Mouse (Mus musculus) intestine, postnatal 0 days (tissue): ENCODE data around the gene Atp8a2. TPM values are rescaled to one million over a fixed set of nuclear protein-coding genes. Genes with fewer than 3 reads are reported as not detected.
"Not testable (repeated sequence)": the region's sequence is repeated elsewhere in the genome, so short reads cannot be mapped to it uniquely, and the experiment has no call there.

Experiments used
- ATAC-seq: fragments of 200-750 bp; cut with Nextera tagmentation; 2 replicates; pipeline ENCODE4 v1.8.0; 2017; ENCODE audit warnings: mild to moderate bottlenecking, moderate TSS enrichment, moderate library complexity
- H3K27ac ChIP-seq: fragments of 300-500 bp; sonication (generic); 2 replicates; pipeline ENCODE4 v1.5.1; 2014; ENCODE audit warnings: mild to moderate bottlenecking, low read depth, low read length, moderate library complexity
- H3K27me3 ChIP-seq: fragments of 300-500 bp; sonication (generic); replicated peaks from 2 replicates; pipeline ENCODE4 v1.6.1; 2014; ENCODE audit warnings: low read length, mixed read lengths; ENCODE audit not compliant: control insufficient read depth, insufficient read depth
- H3K36me3 ChIP-seq: fragments of 300-500 bp; sonication (generic); 2 replicates; pipeline ENCODE4 v1.6.1; 2014; ENCODE audit warnings: mild to moderate bottlenecking, moderate library complexity; ENCODE audit not compliant: control insufficient read depth, insufficient read depth
- H3K4me1 ChIP-seq: fragments of 300-500 bp; sonication (generic); replicated peaks from 2 replicates; pipeline ENCODE4 v1.6.1; 2014; ENCODE audit warnings: antibody characterized with exemption, low read length, mixed read lengths; ENCODE audit not compliant: control insufficient read depth, insufficient read depth
- H3K4me2 ChIP-seq: fragments of 300-500 bp; sonication (generic); replicated peaks from 2 replicates; pipeline ENCODE4 v1.6.1; 2014; ENCODE audit warnings: low read depth, mild to moderate bottlenecking, moderate library complexity
- H3K4me3 ChIP-seq: fragments of 300-500 bp; sonication (generic); 2 replicates; pipeline ENCODE4 v1.5.1; 2014; ENCODE audit warnings: low read depth, low read length
- H3K9ac ChIP-seq: fragments of 300-500 bp; sonication (generic); 2 replicates; pipeline ENCODE4 v1.6.1; 2014; ENCODE audit warnings: mild to moderate bottlenecking, low read depth, low read length
- H3K9me3 ChIP-seq: fragments of 300-500 bp; sonication (generic); 2 replicates; pipeline ENCODE4 v1.6.1; 2016; ENCODE audit warnings: mixed run types; ENCODE audit not compliant: control insufficient read depth
- CTCF ChIP-seq: sonication (generic); IDR thresholded peaks from 2 replicates; pipeline ENCODE4 v1.5.1; 2016; ENCODE audit warnings: low read depth, mild to moderate bottlenecking, control low read depth, antibody characterized with exemption, moderate library complexity
- WGBS: fragments of 180-500 bp; shearing (Covaris S2); extraction: QIAGEN DNeasy Blood & Tissue Kit; methylation state at CpG from one replicate; pipeline ENCODE4 v1.1.7; 2014; 5-methylcytosine and 5-hydroxymethylcytosine counted together
- polyA plus RNA-seq: library from polyadenylated mRNA; unstranded; fragments of >200 nt; fragmentation: Nextera tagmentation; extraction: Ambion mirVana; gene quantifications from 2 replicates; pipeline ENCODE4 v1.2.1, GENCODE M21; 2015

Atp8a2 gene
- polyA plus RNA-seq, 1 experiment from 2014 or later, result 5.1 TPM

- ATAC-seq, result no peak
- Histone ChIP-seq H3K27ac (no peak overlapping the region), H3K36me3 (no peaks in the 10 kb centered on the region), H3K4me1 (no peaks in the 10 kb centered on the region), H3K9ac (no peak overlapping the region), H3K4me3 (no peak overlapping the region), H3K27me3 (no peaks in the 10 kb centered on the region), H3K9me3 (no peaks in the 10 kb centered on the region), H3K4me2 (no peak overlapping the region)
- 66% methylated on average over 3 of the region's 3 CpGs for WGBS
- TF ChIP-seq CTCF, result no peak
Measured at GRCm38 (mm10) chr14:59820115-59820419, 376.9 kb downstream of the Atp8a2 start.

- no peaks in the 10 kb centered on the region for H3K36me3 ChIP-seq
- H3K9me3 ChIP-seq, result no peaks in the 10 kb centered on the region
- H3K4me3 ChIP-seq, result no peak overlapping the region
- no peaks in the 10 kb centered on the region for H3K27me3 ChIP-seq
- no peak for ATAC-seq
- H3K9ac ChIP-seq, result no peak overlapping the region
- no peak overlapping the region for H3K27ac ChIP-seq
- no peaks in the 10 kb centered on the region for H3K4me1 ChIP-seq
- 55% methylated on average over 5 of the region's 5 CpGs for WGBS
- TF ChIP-seq CTCF, result no peak
- H3K4me2 ChIP-seq, result no peak overlapping the region
Measured at GRCm38 (mm10) chr14:59819215-59820114, 377.5 kb downstream of the Atp8a2 start.

- WGBS, result 93% methylated on average over 2 of the region's 2 CpGs
- peak; percentile 58 for ATAC-seq
Measured at GRCm38 (mm10) chr14:59810316-59810715, 386.7 kb downstream of the Atp8a2 start.

GRCm38 (mm10) chr14:59809790-59810189 is 387.2 kb downstream of the Atp8a2 start:
- no peak for TF ChIP-seq CTCF
- ATAC-seq, result no peak

More at GRCm38 (mm10) chr14:59810316-59810715, 386.7 kb downstream of the Atp8a2 start:
- not testable (repeated sequence) for H3K9me3 ChIP-seq, H3K9ac ChIP-seq, H3K27ac ChIP-seq, H3K4me3 ChIP-seq, H3K4me2 ChIP-seq, H3K27me3 ChIP-seq, H3K36me3 ChIP-seq, H3K4me1 ChIP-seq

GRCm38 (mm10) chr14:59807528-59808300 is 389.3 kb downstream of the Atp8a2 start:
- Histone ChIP-seq H3K36me3 (no peaks in the 10 kb centered on the region), H3K27ac (no peak overlapping the region), H3K4me1 (no peaks in the 10 kb centered on the region), H3K4me3 (no peak overlapping the region), H3K9ac (no peak overlapping the region), H3K4me2 (no peak overlapping the region), H3K27me3 (no peaks in the 10 kb centered on the region), H3K9me3 (0 out of 2 replicates have a peak, but pooled peaks cover 3% of the 10 kb centered on the region)
- 42% methylated on average over 7 of the region's 7 CpGs for WGBS
- no peak for TF ChIP-seq CTCF
- peak; percentile 77; the same call in 1 of the 2 replicates for ATAC-seq

More at GRCm38 (mm10) chr14:59809790-59810189, 387.2 kb downstream of the Atp8a2 start:
- H3K4me1 ChIP-seq, result no peaks in the 10 kb centered on the region
- no peaks in the 10 kb centered on the region for H3K36me3 ChIP-seq
- H3K27me3 ChIP-seq, result no peaks in the 10 kb centered on the region
- H3K4me3 ChIP-seq, result no peak overlapping the region
- H3K27ac ChIP-seq, result no peak overlapping the region
- no peak overlapping the region for H3K9ac ChIP-seq
- H3K4me2 ChIP-seq, result no peak overlapping the region
- WGBS, result 74% methylated on average over 4 of the region's 4 CpGs
- H3K9me3 ChIP-seq, result no peaks in the 10 kb centered on the region

- no peak for ATAC-seq
- 21% methylated on average over 4 of the region's 4 CpGs for WGBS
- H3K4me2 ChIP-seq, result no peak overlapping the region
- no peaks in the 10 kb centered on the region for H3K4me1 ChIP-seq
- 0 out of 2 replicates have a peak, but pooled peaks cover 3% of the 10 kb centered on the region for H3K9me3 ChIP-seq
- H3K36me3 ChIP-seq, result no peaks in the 10 kb centered on the region
- H3K9ac ChIP-seq, result no peak overlapping the region
- no peak overlapping the region for H3K27ac ChIP-seq
- no peaks in the 10 kb centered on the region for H3K27me3 ChIP-seq
- TF ChIP-seq CTCF, result no peak
- no peak overlapping the region for H3K4me3 ChIP-seq
Measured at GRCm38 (mm10) chr14:59806910-59807309, 390.1 kb downstream of the Atp8a2 start.
